Mouse (Mus musculus) right cerebral cortex, postnatal 10 days (tissue): ENCODE results near the gene Hoxd4.

Source experiments
- DNase-seq, 2 experiments: peaks; one replicate each; pipeline ENCODE4 v3.0.0; 2021; ENCODE audit warnings: low spot score in 2 of 2

Gene Hoxd4

GRCm38 (mm10) chr2:74777536-74778275 is 66.0 kb downstream of the Hoxd4 start:
- DNase-seq: peak; percentile 35 to 45
